Mouse (Mus musculus): Measurements from ENCODE around the gene Esp36.
"Not testable (repeated sequence)": the region's sequence is repeated elsewhere in the genome, so short reads cannot be mapped to it uniquely, and the experiment has no call there.

GRCm38 (mm10) chr17:38456206-38456605 lies 36.2 kb upstream of the Esp36 start:
- not testable (repeated sequence) for TF ChIP-seq CTCF (IDR thresholded peaks at IDR 0.05); POLR2A (IDR thresholded peaks at IDR 0.05; ENCODE audit: insufficient read depth, low read depth, low read length)
